Mouse (Mus musculus): ENCODE data around the gene Dnase1l3. TPM values are rescaled to one million over a fixed set of nuclear protein-coding genes. Genes with fewer than 3 reads are reported as not detected.

The Dnase1l3 gene
- polyA plus RNA-seq (2015; fragmentation: Nextera tagmentation; extraction: Ambion mirVana): 1.3 and 1.8 TPM in 2 replicates

- DNase-seq (no peak), ATAC-seq (ENCODE audit: low read depth) (no peak)
- H3K4me1 ChIP-seq (replicated peaks): no peaks in the 10 kb centered on the region
- H3K9me3 ChIP-seq (replicated peaks): no peaks in the 10 kb centered on the region
- WGBS (ENCODE audit: insufficient replicate concordance): 52% methylated on average over 8 of the region's 8 CpGs
- no peak within 1 kb of the TSS for H3K4me2 ChIP-seq
- 0 out of 2 replicates have a peak, but pooled peaks cover 6% of the 10 kb centered on the region for H3K27me3 ChIP-seq
- H3K4me3 ChIP-seq (replicated peaks): no peak within 1 kb of the TSS
- H3K27ac ChIP-seq: no peak within 1 kb of the TSS
- no peak within 1 kb of the TSS for H3K9ac ChIP-seq
- no peaks in the 10 kb centered on the region for H3K36me3 ChIP-seq
Measured at GRCm38 (mm10) chr14:7994271-7994767, at the start of gene Dnase1l3. Gene Dnase1l3 (minus strand): TSS chr14:7994573.

- H3K4me3 ChIP-seq (replicated peaks): no peak overlapping the region
- H3K27ac ChIP-seq: no peak overlapping the region
- no peak overlapping the region for H3K4me2 ChIP-seq
- WGBS (ENCODE audit: insufficient replicate concordance): 86% methylated on average over 9 of the region's 9 CpGs
- no peaks in the 10 kb centered on the region for H3K4me1 ChIP-seq (replicated peaks)
- H3K36me3 ChIP-seq: no peaks in the 10 kb centered on the region
- DNase-seq (no peak), ATAC-seq (ENCODE audit: low read depth) (no peak)
- H3K9ac ChIP-seq: no peak overlapping the region
- H3K27me3 ChIP-seq: no peaks in the 10 kb centered on the region
- H3K9me3 ChIP-seq (replicated peaks): no peaks in the 10 kb centered on the region
Measured at GRCm38 (mm10) chr14:8042577-8042976, 48.2 kb upstream of the Dnase1l3 start.

- 71% methylated on average over 2 of the region's 2 CpGs for WGBS (ENCODE audit: insufficient replicate concordance)
- Histone ChIP-seq H3K9me3 (replicated peaks) (no peaks in the 10 kb centered on the region), H3K4me2 (no peak overlapping the region), H3K27me3 (no peaks in the 10 kb centered on the region), H3K36me3 (no peaks in the 10 kb centered on the region), H3K27ac (no peak overlapping the region), H3K9ac (no peak overlapping the region), H3K4me3 (replicated peaks) (no peak overlapping the region), H3K4me1 (replicated peaks) (no peaks in the 10 kb centered on the region)
- no peak for ATAC-seq (ENCODE audit: low read depth)
- DNase-seq: no peak
Measured at GRCm38 (mm10) chr14:8042120-8042519, 47.7 kb upstream of the Dnase1l3 start.

GRCm38 (mm10) chr14:8040911-8041678 lies 46.7 kb upstream of the Dnase1l3 start:
- 72% methylated on average over 12 of the region's 12 CpGs for WGBS (ENCODE audit: insufficient replicate concordance)
- Histone ChIP-seq H3K9me3 (replicated peaks) (no peaks in the 10 kb centered on the region), H3K27ac (no peak overlapping the region), H3K4me1 (replicated peaks) (no peaks in the 10 kb centered on the region), H3K4me2 (no peak overlapping the region), H3K9ac (no peak overlapping the region), H3K4me3 (replicated peaks) (no peak overlapping the region), H3K27me3 (no peaks in the 10 kb centered on the region), H3K36me3 (no peaks in the 10 kb centered on the region)
- DNase-seq (no peak), ATAC-seq (ENCODE audit: low read depth) (no peak)

- Histone ChIP-seq H3K4me3 (replicated peaks) (no peak overlapping the region), H3K36me3 (no peaks in the 10 kb centered on the region), H3K27me3 (no peaks in the 10 kb centered on the region), H3K9me3 (replicated peaks) (no peaks in the 10 kb centered on the region), H3K9ac (no peak overlapping the region), H3K27ac (no peak overlapping the region), H3K4me1 (replicated peaks) (no peaks in the 10 kb centered on the region), H3K4me2 (no peak overlapping the region)
- DNase-seq (no peak), ATAC-seq (ENCODE audit: low read depth) (no peak)
- WGBS (ENCODE audit: insufficient replicate concordance): 42% methylated on average over 3 of the region's 3 CpGs
Measured at GRCm38 (mm10) chr14:8040179-8040578, 45.8 kb upstream of the Dnase1l3 start.

GRCm38 (mm10) chr14:8038791-8039448 lies 44.5 kb upstream of the Dnase1l3 start:
- 55% methylated on average over 7 of the region's 7 CpGs for WGBS (ENCODE audit: insufficient replicate concordance)
- H3K36me3 ChIP-seq: no peaks in the 10 kb centered on the region
- no peaks in the 10 kb centered on the region for H3K27me3 ChIP-seq
- no peak for DNase-seq
- H3K27ac ChIP-seq: no peak overlapping the region
- H3K9ac ChIP-seq: no peak overlapping the region
- ATAC-seq (ENCODE audit: low read depth): no peak
- no peaks in the 10 kb centered on the region for H3K9me3 ChIP-seq (replicated peaks)
- H3K4me2 ChIP-seq: no peak overlapping the region
- no peaks in the 10 kb centered on the region for H3K4me1 ChIP-seq (replicated peaks)
- H3K4me3 ChIP-seq (replicated peaks): no peak overlapping the region

GRCm38 (mm10) chr14:8038150-8038549 lies 43.8 kb upstream of the Dnase1l3 start:
- DNase-seq (no peak), ATAC-seq (ENCODE audit: low read depth) (no peak)
- H3K4me3 ChIP-seq (replicated peaks): no peak overlapping the region
- 14% methylated on average over 5 of the region's 5 CpGs for WGBS (ENCODE audit: insufficient replicate concordance)
- no peaks in the 10 kb centered on the region for H3K36me3 ChIP-seq
- H3K27ac ChIP-seq: no peak overlapping the region
- no peaks in the 10 kb centered on the region for H3K4me1 ChIP-seq (replicated peaks)
- H3K9ac ChIP-seq: no peak overlapping the region
- no peaks in the 10 kb centered on the region for H3K9me3 ChIP-seq (replicated peaks)
- no peaks in the 10 kb centered on the region for H3K27me3 ChIP-seq
- no peak overlapping the region for H3K4me2 ChIP-seq

GRCm38 (mm10) chr14:8036406-8036805 lies 42.0 kb upstream of the Dnase1l3 start:
- Histone ChIP-seq H3K9ac (no peak overlapping the region), H3K4me1 (replicated peaks) (no peaks in the 10 kb centered on the region), H3K27ac (no peak overlapping the region), H3K9me3 (replicated peaks) (no peaks in the 10 kb centered on the region), H3K27me3 (no peaks in the 10 kb centered on the region), H3K36me3 (no peaks in the 10 kb centered on the region), H3K4me2 (no peak overlapping the region), H3K4me3 (replicated peaks) (no peak overlapping the region)
- ATAC-seq (ENCODE audit: low read depth) (no peak), DNase-seq (no peak)
- WGBS (ENCODE audit: insufficient replicate concordance): 69% methylated on average over 5 of the region's 5 CpGs

- DNase-seq: no peak
- Histone ChIP-seq H3K4me3 (replicated peaks) (no peak overlapping the region), H3K27me3 (no peaks in the 10 kb centered on the region), H3K9ac (no peak overlapping the region), H3K36me3 (no peaks in the 10 kb centered on the region), H3K4me1 (replicated peaks) (no peaks in the 10 kb centered on the region), H3K4me2 (no peak overlapping the region), H3K9me3 (replicated peaks) (no peaks in the 10 kb centered on the region), H3K27ac (no peak overlapping the region)
- no peak for ATAC-seq (ENCODE audit: low read depth)
- WGBS (ENCODE audit: insufficient replicate concordance): 73% methylated on average over 6 of the region's 6 CpGs
Measured at GRCm38 (mm10) chr14:8035951-8036350, 41.6 kb upstream of the Dnase1l3 start.

GRCm38 (mm10) chr14:8034561-8034960 lies 40.2 kb upstream of the Dnase1l3 start:
- H3K27ac ChIP-seq: no peak overlapping the region
- 58% methylated on average over 5 of the region's 5 CpGs for WGBS (ENCODE audit: insufficient replicate concordance)
- DNase-seq: no peak
- H3K4me3 ChIP-seq (replicated peaks): no peak overlapping the region
- H3K4me1 ChIP-seq (replicated peaks): no peaks in the 10 kb centered on the region
- no peaks in the 10 kb centered on the region for H3K9me3 ChIP-seq (replicated peaks)
- H3K9ac ChIP-seq: no peak overlapping the region
- no peaks in the 10 kb centered on the region for H3K27me3 ChIP-seq
- no peaks in the 10 kb centered on the region for H3K36me3 ChIP-seq
- no peak for ATAC-seq (ENCODE audit: low read depth)
- no peak overlapping the region for H3K4me2 ChIP-seq

- WGBS (ENCODE audit: insufficient replicate concordance): 64% methylated on average over 13 of the region's 13 CpGs
- Histone ChIP-seq H3K4me1 (replicated peaks) (no peaks in the 10 kb centered on the region), H3K4me3 (replicated peaks) (no peak overlapping the region), H3K9ac (no peak overlapping the region), H3K27ac (no peak overlapping the region), H3K9me3 (replicated peaks) (no peaks in the 10 kb centered on the region), H3K27me3 (no peaks in the 10 kb centered on the region), H3K4me2 (no peak overlapping the region), H3K36me3 (no peaks in the 10 kb centered on the region)
- no peak for ATAC-seq (ENCODE audit: low read depth)
- DNase-seq: no peak
Measured at GRCm38 (mm10) chr14:8032087-8032944, 37.9 kb upstream of the Dnase1l3 start.
